Mouse (Mus musculus): ENCODE results near the gene Vstm4.

The Vstm4 gene

DNA sequence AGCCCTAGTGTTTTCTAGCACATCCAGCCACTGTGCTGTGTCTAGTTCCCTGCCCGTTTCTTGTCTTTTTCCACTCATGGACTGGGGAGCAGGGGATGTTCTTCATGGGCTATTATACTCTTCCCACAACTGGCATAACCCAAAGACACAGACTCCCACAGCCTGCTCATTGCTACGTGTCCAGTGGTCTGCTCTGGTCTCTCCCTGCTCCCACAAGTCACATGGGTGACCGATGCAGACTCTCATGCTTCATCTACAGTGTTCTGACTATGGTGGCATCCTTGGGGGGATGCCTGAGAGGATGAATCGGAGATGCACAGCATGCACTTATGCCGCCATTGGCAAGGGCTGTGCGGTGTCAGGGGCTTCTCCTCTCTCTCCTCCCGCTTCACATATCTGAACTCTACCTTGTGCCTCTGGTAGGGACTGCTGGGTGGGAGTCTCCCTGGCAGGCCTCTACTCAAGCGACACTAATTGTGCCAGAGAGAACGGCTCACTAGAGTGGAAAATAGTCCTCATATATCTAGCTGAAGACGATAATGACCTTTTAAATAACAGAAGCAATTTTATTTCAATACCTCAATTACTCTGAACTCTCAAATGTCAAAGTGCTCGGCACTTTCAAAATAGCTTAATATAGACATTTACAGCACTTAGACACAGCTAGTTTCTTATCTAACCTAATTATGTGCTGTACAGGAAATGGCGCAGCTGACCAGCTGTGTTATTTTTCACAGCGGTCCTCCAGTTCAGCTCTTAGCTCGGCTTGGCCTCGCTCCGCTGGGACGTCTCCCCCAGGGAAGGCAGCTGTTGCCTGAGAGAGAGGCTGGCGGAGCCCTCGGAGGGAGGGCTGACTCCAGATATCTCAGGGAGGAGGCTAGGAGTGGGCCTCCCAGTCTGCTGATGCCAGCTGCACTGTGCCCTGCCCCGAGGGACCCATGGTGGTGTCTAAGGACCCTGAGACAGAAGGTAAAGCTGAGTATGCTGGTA lies 94.1 kb downstream of the Vstm4 start:
- DNase-seq (ENCODE audit: low spot score), result peak; percentile 39

DNA sequence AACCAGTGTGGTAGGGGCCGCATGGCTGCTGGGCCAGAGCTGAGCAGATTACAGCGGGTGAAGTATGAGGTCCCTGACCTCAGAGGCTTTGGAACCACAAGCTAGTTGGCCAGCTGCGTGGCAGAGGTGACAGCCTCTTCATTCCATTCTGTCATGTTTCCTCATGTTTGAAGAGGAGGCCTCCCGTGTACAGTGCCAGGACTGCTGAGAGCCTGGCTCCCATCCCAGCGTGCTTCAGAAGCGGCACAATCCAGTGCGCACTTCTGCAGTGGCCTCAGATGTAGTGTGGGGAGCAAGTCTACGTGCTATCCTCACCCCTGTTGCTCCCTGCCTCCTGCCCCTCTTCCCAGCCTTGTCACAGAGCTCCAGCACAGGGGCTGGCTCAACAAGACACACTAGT lies 99.9 kb downstream of the Vstm4 start:
- no peak for DNase-seq (ENCODE audit: low spot score)

DNA sequence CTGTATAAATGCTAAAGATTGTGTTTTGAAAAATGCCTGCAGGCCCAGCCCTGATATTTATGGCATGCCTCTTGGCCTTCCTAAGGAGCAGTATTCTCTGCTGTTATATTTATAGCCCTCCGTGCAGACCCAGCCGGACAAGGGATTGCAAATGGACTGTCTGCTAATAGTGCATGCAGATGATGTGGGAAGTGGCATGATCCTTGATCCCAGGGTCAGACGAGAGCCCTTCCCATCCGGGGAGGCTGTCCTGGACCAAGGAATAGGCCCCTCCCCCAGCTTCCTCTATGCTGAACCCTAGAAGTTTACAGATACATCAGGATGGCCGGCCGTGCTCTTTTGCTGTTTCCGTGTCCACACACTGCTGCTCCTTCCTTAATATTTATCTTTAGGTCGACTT lies 102.1 kb downstream of the Vstm4 start:
- DNase-seq (ENCODE audit: low spot score), result no peak

DNA sequence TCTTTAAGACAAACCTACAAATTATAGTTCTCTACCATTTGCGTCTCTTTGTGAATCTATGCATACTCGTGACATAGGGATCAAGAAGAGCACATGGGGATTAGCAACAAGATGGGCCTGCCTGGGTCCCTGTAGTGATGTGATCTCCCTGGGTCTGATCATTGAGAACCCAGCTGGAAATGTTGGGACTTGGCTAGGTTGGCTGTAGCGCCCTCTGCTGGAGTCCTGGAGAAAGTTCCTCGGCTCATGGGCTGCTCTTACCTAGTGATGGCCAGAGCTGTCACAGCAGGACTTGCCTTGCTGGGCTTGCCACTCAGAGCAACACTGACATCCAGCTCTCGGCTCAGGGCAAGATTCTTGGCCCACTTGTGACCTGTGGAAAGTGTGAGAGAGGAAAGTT lies 103.9 kb downstream of the Vstm4 start:
- peak; percentile 56 for DNase-seq (ENCODE audit: low spot score)

DNA sequence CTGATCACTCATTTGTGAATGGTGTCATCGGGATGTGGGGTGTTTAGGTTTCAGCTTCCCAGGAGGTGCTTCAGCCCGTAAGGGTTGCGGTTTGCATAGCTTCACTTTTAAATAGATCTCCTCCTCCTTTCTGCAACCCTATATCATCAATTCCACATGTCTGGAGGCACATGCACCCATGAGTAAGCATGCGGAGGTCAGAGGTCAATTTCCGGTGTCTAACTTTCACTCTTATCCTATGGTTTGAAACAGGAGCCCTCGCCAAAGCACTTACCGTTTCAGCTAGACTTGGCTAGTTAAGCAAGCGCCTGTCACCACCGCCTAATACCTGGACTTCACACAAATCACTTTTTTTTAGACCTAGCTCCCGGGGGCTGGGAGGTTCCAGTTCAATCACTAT lies 108.2 kb downstream of the Vstm4 start:
- DNase-seq (ENCODE audit: low spot score), result no peak

DNA sequence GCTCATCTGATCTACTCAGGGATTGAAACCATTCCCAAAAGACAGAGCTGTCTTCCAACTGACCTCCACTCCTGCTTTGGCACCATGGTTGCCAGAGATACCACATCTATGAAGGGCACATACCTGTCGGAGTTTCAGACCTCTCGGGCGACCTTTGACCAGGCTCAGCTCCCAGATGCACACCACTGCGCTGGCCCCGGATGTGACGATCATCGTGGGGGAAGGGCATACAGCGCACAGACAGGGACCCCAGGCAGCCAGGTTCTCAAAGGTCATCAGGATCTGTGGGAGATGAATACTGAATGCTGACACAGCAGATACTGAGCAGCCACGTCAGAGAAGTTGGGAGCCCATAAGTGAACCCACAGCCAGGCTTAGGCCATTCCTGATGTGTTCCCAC lies 114.1 kb downstream of the Vstm4 start:
- DNase-seq (ENCODE audit: low spot score), result no peak

DNA sequence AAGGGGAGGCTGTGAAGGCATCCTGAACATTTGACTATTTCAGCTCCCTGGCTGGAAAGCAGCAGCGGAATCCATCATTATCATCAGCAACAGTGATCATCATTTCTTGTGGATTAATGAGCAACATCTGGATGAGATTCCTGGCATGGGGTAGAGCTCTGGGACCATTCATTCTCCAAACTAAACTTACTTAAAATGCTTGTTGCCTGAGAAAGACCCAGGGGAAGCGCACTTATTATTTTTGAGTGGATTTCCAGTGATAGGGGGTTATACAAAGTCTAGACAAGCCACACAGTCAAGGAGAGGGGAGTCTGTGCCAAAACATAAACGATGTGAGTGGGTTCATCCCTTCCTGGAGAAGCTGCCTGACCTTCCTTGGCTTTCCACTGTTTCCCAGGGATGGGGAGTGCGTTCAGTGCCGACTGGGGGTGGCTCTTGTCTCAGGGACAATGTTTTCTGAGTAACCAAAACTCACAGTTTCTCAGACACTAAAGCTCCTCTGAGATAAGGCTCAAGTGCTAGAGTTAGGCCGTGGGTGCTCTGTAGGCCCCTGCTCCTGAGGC lies 127.7 kb downstream of the Vstm4 start:
- no peak for DNase-seq (ENCODE audit: low spot score)

DNA sequence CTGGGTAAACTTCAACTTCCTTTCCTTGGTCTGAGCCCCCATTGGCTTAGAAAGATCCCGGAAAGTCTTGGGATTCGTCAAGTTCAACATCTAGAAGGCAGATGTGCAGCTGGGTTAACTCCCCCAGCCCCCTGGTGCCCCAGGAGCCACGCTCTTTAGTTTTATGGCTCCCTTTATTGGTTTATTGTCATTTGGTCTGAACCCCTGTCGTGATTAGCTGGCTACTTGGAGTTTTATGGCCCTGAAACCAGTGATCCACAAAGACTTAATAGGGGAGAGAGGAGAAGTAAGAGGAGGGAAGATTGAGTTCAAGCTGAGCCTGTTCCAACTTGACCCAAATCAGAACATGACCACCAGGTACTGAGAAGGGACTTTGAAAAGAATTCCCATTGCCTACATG lies 130.1 kb downstream of the Vstm4 start:
- DNase-seq (ENCODE audit: low spot score), result no peak

Measured in urinary bladder, postnatal 14 days (tissue).